Mouse (Mus musculus) liver, embryonic 18 days (tissue): ENCODE results near the gene Piwil4. TPM values are rescaled to one million over a fixed set of nuclear protein-coding genes. Genes with fewer than 3 reads are reported as not detected.

Experiments
- polyA plus RNA-seq: library from polyadenylated mRNA; depleted of rRNA; stranded (reverse); fragments of >200 nt; gene quantifications from 2 replicates; pipeline ENCODE4 v1.2.3, GENCODE M21; 2012; rRNA removed

Piwil4 gene
- 0.05 and 0.10 TPM in 2 replicates for polyA plus RNA-seq

DNA sequence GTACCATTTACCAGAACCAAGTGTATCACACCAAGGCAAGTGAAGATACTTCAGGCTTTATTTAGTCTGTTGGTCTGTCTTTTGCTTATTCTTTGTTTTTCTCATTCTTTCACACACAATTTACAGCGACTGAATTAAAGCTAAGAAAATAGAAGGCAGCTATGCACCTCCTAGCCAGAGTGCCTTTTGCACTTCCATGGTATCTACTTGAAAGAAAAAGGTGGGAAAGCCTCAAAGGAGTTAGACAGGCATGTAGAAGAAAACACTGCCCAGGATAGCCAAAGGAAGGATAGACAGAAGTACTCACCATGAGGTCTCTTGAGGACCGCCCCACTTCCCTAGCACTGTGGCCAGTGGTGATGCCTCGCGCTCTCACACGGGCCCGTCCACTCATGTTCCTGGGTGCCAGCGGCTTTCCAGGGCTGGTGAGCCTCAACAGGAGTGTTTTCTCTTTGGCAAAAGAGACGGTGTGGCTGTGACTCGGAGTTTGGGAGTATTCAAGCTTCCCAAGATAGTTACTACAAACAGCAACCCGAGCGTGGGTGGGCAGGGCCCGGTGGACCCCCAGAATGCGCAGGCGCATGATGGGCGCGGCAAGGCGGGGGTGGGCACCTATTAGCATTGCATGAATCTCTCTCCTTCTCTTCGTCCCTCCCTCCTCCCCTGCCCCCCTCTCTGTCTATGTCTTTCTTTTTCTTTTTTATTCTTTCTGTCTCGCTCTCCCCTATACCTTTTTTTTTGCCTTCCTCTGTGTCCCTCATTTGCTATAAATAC is at the start of gene Piwil4:
TSS of gene Piwil4 (minus strand) at position 583 of the 774 bp plus-strand sequence.

DNA sequence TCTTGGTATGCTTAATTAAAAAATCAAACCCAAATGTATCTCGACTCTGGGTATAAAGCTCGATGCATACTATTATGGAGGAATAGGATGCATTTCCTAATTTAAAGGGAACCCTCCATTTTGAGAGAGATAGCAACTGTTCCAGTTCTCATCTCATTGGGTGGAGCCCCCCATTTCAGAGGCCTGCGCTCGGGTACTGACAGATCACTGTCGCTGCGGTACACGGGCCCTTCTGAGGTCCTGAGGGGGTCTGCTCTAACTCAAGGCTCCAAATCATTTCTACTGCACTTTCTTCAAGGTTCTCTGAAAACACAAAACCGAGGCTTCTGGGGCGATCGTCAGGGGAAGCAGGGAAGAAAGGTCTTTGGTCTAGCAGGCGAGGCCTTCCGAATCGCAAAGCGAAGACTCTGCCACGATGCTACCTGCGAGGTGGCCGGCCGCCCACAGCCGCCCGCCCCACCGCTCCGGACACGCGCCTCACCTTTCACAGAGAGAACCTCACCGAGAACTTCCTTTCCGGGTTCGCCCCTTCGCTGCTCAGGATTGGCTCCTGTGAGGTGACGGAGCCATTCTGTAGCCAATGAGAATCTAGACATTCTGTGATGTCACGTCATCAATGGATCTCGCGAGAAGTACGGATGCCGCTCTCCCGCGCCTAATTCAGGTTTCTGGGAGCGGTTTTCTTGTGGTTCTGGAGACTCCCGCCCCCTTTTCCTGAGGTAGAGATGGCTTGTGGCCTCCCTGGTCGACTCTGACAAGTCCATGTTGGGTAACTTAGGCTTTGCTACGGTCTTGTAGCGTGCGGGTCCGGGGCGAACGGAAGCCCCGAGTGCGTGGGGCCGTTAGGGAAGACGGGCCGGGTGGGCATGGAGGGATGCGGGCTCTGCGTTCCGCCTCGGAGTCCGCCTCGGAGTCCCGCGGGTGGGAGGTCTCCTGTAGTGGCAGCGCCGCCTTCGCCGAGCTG is 43.8 kb upstream of the Piwil4 start, which contains the start of the genes Mre11a and Ankrd49:
TSS of gene Mre11a (plus strand) at position 616 of the 964 bp plus-strand sequence.
TSS of gene Ankrd49 (minus strand) at position 818 of the 964 bp plus-strand sequence.

DNA sequence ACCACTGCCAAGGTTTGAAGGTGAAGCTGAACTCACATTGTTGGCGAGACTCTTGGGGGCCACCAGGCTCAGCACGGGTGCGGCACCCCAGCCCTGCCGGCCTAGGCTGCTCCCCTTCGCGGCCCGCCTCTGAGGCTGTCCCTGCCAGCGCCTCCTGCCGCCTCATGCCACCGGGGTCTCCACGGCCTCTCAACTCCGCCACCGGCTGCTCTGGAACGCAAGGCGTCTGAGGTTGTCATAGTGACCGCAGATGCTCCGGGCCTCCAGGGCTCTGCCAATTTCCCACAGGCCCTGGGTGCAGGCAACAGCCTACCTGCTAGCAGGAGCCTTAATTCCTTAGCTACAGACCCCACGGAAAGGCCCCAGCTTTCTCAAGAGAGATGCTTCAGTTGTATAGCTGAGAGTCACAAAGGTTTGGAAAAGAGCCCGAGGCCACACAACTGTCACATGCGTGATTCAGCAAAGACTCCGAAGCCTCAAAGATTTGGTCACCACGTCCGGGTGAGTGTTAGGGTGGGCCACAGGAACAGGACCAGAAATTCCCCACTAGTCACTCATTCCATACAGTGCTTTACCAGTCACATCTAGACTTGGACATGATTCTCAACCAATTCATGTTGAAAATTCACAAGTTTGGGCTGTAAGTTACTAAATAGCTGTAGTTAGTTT is 30.4 kb upstream of the Piwil4 start, which contains the start of gene 1700012B09Rik:
TSS of gene 1700012B09Rik (minus strand) at position 228 of the 669 bp plus-strand sequence.

DNA sequence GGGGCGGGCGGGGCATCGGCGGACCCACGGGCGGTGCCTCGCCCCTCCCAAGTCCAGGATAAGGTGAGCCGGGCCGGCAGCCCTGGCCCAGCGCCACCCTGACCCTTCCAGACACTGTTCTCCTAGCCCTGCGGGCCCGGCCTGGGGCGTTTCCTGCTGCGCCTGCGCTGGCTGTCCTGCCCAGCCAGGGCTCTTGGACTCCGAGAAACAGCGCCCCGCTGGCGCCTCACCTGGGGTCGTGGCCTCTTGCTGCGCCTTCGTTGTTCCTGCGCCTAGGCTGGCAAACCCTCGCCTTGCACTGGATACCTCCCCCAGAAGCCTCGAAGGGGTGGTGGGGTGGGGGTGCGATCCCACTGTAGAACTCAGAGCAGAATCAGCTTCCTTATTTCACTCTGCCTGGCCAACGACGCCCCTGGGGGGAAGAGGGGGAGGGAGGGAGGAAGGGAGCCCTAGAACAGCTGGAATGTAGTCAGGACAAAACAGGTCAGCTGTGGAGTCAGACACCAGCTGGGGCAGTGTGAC is 11.5 kb upstream of the Piwil4 start, which contains the start of gene Fut4:
TSS of gene Fut4 (minus strand) at position 393 of the 522 bp plus-strand sequence.

Other genes starting within 250 kb of the Piwil4 start
- 0.01 TPM in 1 of 2 replicates, not detected in the other for gene Kdm4d, start 240.3 kb downstream of the Piwil4 start, polyA plus RNA-seq
- gene Cwc15, start 240.1 kb downstream of the Piwil4 start, polyA plus RNA-seq: 35.8 and 37.0 TPM in 2 replicates
- 2.7 and 3.3 TPM in 2 replicates for gene Amotl1, start 95.7 kb downstream of the Piwil4 start, polyA plus RNA-seq
- 0.41 and 0.49 TPM in 2 replicates for gene Fut4, start 11.7 kb upstream of the Piwil4 start, polyA plus RNA-seq
- not detected in 2 replicates for gene 1700012B09Rik, start 30.3 kb upstream of the Piwil4 start, polyA plus RNA-seq
- 3.3 and 3.9 TPM in 2 replicates for gene Mre11a, start 43.9 kb upstream of the Piwil4 start, polyA plus RNA-seq
- gene Ankrd49, start 44.1 kb upstream of the Piwil4 start, polyA plus RNA-seq: 9.6 and 10.6 TPM in 2 replicates
- gene Gpr83, start 119.5 kb upstream of the Piwil4 start, polyA plus RNA-seq: not detected in 2 replicates
- 0.07 TPM in 1 of 2 replicates, not detected in the other for gene Izumo1r, start 163.2 kb upstream of the Piwil4 start, polyA plus RNA-seq